Mouse (Mus musculus): ENCODE data around the gene Tex14. TPM values are rescaled to one million over a fixed set of nuclear protein-coding genes. Genes with fewer than 3 reads are reported as not detected.

Gene Tex14
- polyA plus RNA-seq, 1 experiment = 0.08 TPM

DNA sequence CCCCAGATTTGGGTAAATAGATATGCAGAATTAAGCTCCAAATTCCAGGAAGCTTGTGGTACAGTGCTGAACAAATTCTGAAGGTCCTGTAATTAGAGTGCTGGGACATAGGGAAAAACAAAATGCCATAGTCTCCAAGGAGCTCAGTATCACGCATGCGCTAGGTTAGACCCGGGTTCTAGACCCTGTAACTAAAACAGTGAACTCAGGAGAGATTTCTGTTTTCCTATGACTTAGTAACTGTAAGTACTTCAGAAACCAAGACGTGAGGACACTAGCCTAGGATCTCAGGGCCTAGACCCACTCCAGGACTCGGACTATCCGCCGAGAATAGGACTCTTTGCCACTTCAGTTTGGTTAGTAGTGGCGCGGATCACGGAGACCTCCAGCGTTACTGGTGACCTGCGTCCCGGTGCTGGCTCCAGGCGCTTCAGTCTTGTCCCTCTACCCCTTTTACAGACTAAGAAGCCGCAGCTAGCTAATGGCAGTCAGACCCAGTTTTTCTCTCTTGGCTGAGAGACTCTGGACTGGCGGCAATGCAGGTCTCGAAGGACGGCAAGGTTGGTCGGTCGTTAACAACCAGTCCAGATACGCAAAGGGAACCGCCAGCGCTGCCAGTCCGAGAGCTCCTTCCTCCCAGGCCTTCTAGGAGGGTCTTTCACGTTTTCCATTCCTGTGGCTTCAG, 186.1 kb downstream of the Tex14 start:
- Histone ChIP-seq H3K36me3 (ENCODE audit: control insufficient read depth, insufficient read depth, low read length) (no peaks in the 10 kb centered on the region), H3K4me1 (ENCODE audit: control insufficient read depth, insufficient read depth, low read length) (peaks cover 20% of the 10 kb centered on the region; the same call in 1 of the 2 replicates), H3K4me3 (ENCODE audit: insufficient read depth, low read depth, low read length) (peak overlapping the region; percentile 70), H3K27me3 (replicated peaks; ENCODE audit: control insufficient read depth, insufficient read depth, low read length) (no peaks in the 10 kb centered on the region), H3K27ac (ENCODE audit: insufficient read depth, low read depth, low read length) (peak overlapping the region; percentile 92)
- no peak for TF ChIP-seq POLR2A (IDR thresholded peaks at IDR 0.05; ENCODE audit: low read depth, low read length)
- TF ChIP-seq CTCF (conservative IDR thresholded peaks at IDR 0.05; ENCODE audit: insufficient read depth, insufficient read length, low read depth, low read length) = no peak
- peak; percentile 46 for DNase-seq
- WGBS = under 1% methylated on average over 25 of the region's 25 CpGs

- no peaks in the 10 kb centered on the region for H3K27me3 ChIP-seq (replicated peaks; ENCODE audit: control insufficient read depth, insufficient read depth, low read length)
- DNase-seq = peak; percentile 100
- no peaks in the 10 kb centered on the region for H3K36me3 ChIP-seq (ENCODE audit: control insufficient read depth, insufficient read depth, low read length)
- 0 out of 2 replicates have a peak, but pooled peaks have one; percentile 6 for TF ChIP-seq CTCF (conservative IDR thresholded peaks at IDR 0.05; ENCODE audit: insufficient read depth, insufficient read length, low read depth, low read length)
- peak; percentile 77 for TF ChIP-seq POLR2A (IDR thresholded peaks at IDR 0.05; ENCODE audit: low read depth, low read length)
- under 1% methylated on average over 59 of the region's 61 CpGs for WGBS
- peaks cover 22% of the 10 kb centered on the region; the same call in 1 of the 2 replicates for H3K4me1 ChIP-seq (ENCODE audit: control insufficient read depth, insufficient read depth, low read length)
- peak within 1 kb of the TSS; percentile 92 for H3K27ac ChIP-seq (ENCODE audit: insufficient read depth, low read depth, low read length)
- H3K4me3 ChIP-seq (ENCODE audit: insufficient read depth, low read depth, low read length) = peak within 1 kb of the TSS; percentile 70
These were observed 186.9 kb downstream of the Tex14 start, which contains the start of gene Mtmr4 for GRCm38 (mm10) chr11:87591526-87592353. Gene Mtmr4, plus strand, starts transcription at chr11:87592162.

DNA sequence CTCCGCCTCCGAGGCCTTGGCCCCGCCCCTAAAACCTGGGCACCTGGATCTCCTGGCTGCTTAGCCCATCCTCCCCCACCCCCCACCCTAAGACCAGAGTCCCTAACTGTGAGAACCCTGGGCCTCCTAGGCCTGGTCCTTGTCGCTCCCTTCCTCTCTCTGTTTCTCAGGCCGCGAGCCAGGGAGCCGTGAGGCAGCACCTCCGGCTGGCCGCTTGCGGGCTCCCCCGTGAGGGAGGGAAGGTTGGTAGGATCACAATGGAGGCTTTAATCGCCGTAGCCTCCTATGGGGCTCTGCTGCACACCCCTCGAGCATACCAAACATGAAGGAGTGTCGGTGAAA, 187.5 kb downstream of the Tex14 start:
- under 1% methylated on average over 15 of the region's 15 CpGs for WGBS
- no peaks in the 10 kb centered on the region for H3K27me3 ChIP-seq (replicated peaks; ENCODE audit: control insufficient read depth, insufficient read depth, low read length)
- peak overlapping the region; percentile 70 for H3K4me3 ChIP-seq (ENCODE audit: insufficient read depth, low read depth, low read length)
- TF ChIP-seq POLR2A (IDR thresholded peaks at IDR 0.05; ENCODE audit: low read depth, low read length) = peak; percentile 2
- TF ChIP-seq CTCF (conservative IDR thresholded peaks at IDR 0.05; ENCODE audit: insufficient read depth, insufficient read length, low read depth, low read length) = 0 out of 2 replicates have a peak, but pooled peaks have one; percentile 1
- H3K27ac ChIP-seq (ENCODE audit: insufficient read depth, low read depth, low read length) = peak overlapping the region; percentile 89
- peaks cover 22% of the 10 kb centered on the region; the same call in 1 of the 2 replicates for H3K4me1 ChIP-seq (ENCODE audit: control insufficient read depth, insufficient read depth, low read length)
- H3K36me3 ChIP-seq (ENCODE audit: control insufficient read depth, insufficient read depth, low read length) = no peaks in the 10 kb centered on the region
- DNase-seq = no peak

GRCm38 (mm10) chr11:87592713-87593598, 188.1 kb downstream of the Tex14 start:
- DNase-seq = peak; percentile 87
- 19% methylated on average over 13 of the region's 13 CpGs for WGBS
- TF ChIP-seq CTCF (conservative IDR thresholded peaks at IDR 0.05; ENCODE audit: insufficient read depth, insufficient read length, low read depth, low read length) (no peak), POLR2A (IDR thresholded peaks at IDR 0.05; ENCODE audit: low read depth, low read length) (no peak)
- peak overlapping the region; percentile 89 for H3K27ac ChIP-seq (ENCODE audit: insufficient read depth, low read depth, low read length)
- peaks cover 22% of the 10 kb centered on the region; the same call in 1 of the 2 replicates for H3K4me1 ChIP-seq (ENCODE audit: control insufficient read depth, insufficient read depth, low read length)
- peak overlapping the region; percentile 70 for H3K4me3 ChIP-seq (ENCODE audit: insufficient read depth, low read depth, low read length)
- no peaks in the 10 kb centered on the region for H3K36me3 ChIP-seq (ENCODE audit: control insufficient read depth, insufficient read depth, low read length)
- no peaks in the 10 kb centered on the region for H3K27me3 ChIP-seq (replicated peaks; ENCODE audit: control insufficient read depth, insufficient read depth, low read length)

- peak; percentile 94 for DNase-seq
- H3K27ac ChIP-seq (ENCODE audit: insufficient read depth, low read depth, low read length) = peak overlapping the region; percentile 44
These were observed 190.5 kb downstream of the Tex14 start for GRCm38 (mm10) chr11:87595327-87595841.

DNA sequence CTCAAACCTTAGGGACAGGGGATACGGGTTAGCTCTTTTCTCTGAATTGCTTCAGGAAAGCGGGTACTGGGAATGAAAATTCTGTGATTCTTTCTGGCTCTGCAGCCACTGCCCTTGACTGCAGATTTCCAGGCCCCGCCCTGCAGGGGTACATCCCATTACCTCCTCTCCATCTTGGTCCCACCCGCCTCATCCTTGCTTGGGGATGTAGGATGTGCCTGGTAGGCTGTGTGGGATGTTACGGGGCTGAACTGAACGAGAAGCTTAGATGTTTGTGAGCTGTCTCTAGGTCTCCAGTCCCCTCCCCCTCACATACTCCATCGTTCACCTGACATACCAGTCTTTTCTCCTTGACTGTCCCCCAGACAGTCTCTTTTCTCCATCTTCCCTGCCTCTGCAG, 191.1 kb downstream of the Tex14 start:
- H3K36me3 ChIP-seq (ENCODE audit: control insufficient read depth, insufficient read depth, low read length) = peaks cover 2% of the 10 kb centered on the region
- H3K4me1 ChIP-seq (ENCODE audit: control insufficient read depth, insufficient read depth, low read length) = peaks cover 22% of the 10 kb centered on the region; the same call in 1 of the 2 replicates
- 23% methylated on average over 7 of the region's 7 CpGs for WGBS
- TF ChIP-seq POLR2A (IDR thresholded peaks at IDR 0.05; ENCODE audit: low read depth, low read length) (no peak), CTCF (conservative IDR thresholded peaks at IDR 0.05; ENCODE audit: insufficient read depth, insufficient read length, low read depth, low read length) (no peak)
- no peaks in the 10 kb centered on the region for H3K27me3 ChIP-seq (replicated peaks; ENCODE audit: control insufficient read depth, insufficient read depth, low read length)
- H3K4me3 ChIP-seq (ENCODE audit: insufficient read depth, low read depth, low read length) = peak overlapping the region; percentile 34
- DNase-seq = no peak
- H3K27ac ChIP-seq (ENCODE audit: insufficient read depth, low read depth, low read length) = no peak overlapping the region

More at GRCm38 (mm10) chr11:87595327-87595841, 190.5 kb downstream of the Tex14 start:
- TF ChIP-seq CTCF (conservative IDR thresholded peaks at IDR 0.05; ENCODE audit: insufficient read depth, insufficient read length, low read depth, low read length) (no peak), POLR2A (IDR thresholded peaks at IDR 0.05; ENCODE audit: low read depth, low read length) (no peak)
- Histone ChIP-seq H3K4me3 (ENCODE audit: insufficient read depth, low read depth, low read length) (peak overlapping the region; percentile 40), H3K27me3 (replicated peaks; ENCODE audit: control insufficient read depth, insufficient read depth, low read length) (no peaks in the 10 kb centered on the region), H3K36me3 (ENCODE audit: control insufficient read depth, insufficient read depth, low read length) (peaks cover under 1% of the 10 kb centered on the region; the same call in 1 of the 2 replicates), H3K4me1 (ENCODE audit: control insufficient read depth, insufficient read depth, low read length) (peaks cover 22% of the 10 kb centered on the region; the same call in 1 of the 2 replicates)
- WGBS = 2% methylated on average over 37 of the region's 37 CpGs
